Mouse (Mus musculus) myocyte (in vitro differentiated cells): ENCODE measurements at regions not wholly inside any gene's neighbourhood (a gene's known extent, or its start where the extent isn't known, plus 50 kb on each side); places are given as distances from the start of the nearest gene placed in this dataset.

Experiments
- CEBPB ChIP-seq: IDR thresholded peaks from 2 replicates; pipeline ENCODE4 v1.6.1; 2011; ENCODE audit warnings: mild to moderate bottlenecking, moderate library complexity; ENCODE audit not compliant: poor library complexity, insufficient read depth, severe bottlenecking
- E2F4 ChIP-seq: IDR thresholded peaks from one replicate; pipeline ENCODE4 v1.6.1; 2011; ENCODE audit warnings: mild to moderate bottlenecking, control low read depth, moderate library complexity; ENCODE audit not compliant: insufficient read depth
- MAX ChIP-seq: IDR thresholded peaks from one replicate; pipeline ENCODE4 v1.6.1; 2011; ENCODE audit warnings: low read depth, mild to moderate bottlenecking, control low read depth
- MYOD1 ChIP-seq, 3 experiments: IDR thresholded peaks; one replicate each; pipeline ENCODE4 v1.6.1; 2011; ENCODE audit warnings: control low read depth in 2 of 3, low read depth in 2 of 3, mild to moderate bottlenecking in 2 of 3, moderate library complexity in 1 of 3; ENCODE audit not compliant: insufficient read length in 2 of 3, control insufficient read depth in 1 of 3
- MYOG ChIP-seq, 3 experiments: IDR thresholded peaks; one replicate each; pipeline ENCODE4 v1.6.1; 2011; ENCODE audit warnings: control low read depth in 2 of 3, low read depth in 2 of 3, mild to moderate bottlenecking in 2 of 3; ENCODE audit not compliant: insufficient read length in 2 of 3, control insufficient read depth in 1 of 3, insufficient read depth in 1 of 3
- POLR2A ChIP-seq: IDR thresholded peaks from one replicate; pipeline ENCODE4 v1.6.1; 2011; ENCODE audit warnings: low read depth, mild to moderate bottlenecking, control low read depth, moderate library complexity; ENCODE audit not compliant: insufficient read length
- POLR2AphosphoS2 ChIP-seq: IDR thresholded peaks from one replicate; pipeline ENCODE4 v1.6.1; 2011; ENCODE audit warnings: low read depth, control low read depth; ENCODE audit not compliant: insufficient read length
- TCF12 ChIP-seq: IDR thresholded peaks from one replicate; pipeline ENCODE4 v1.6.1; 2011; ENCODE audit warnings: mild to moderate bottlenecking, control low read depth; ENCODE audit not compliant: poor library complexity, insufficient read depth, severe bottlenecking

GRCm38 (mm10) chr4:93746326-93746725 is 411.0 kb upstream of the Tusc1 start:
- no peak for TF ChIP-seq CEBPB
- no peak for TF ChIP-seq POLR2AphosphoS2
- TF ChIP-seq MYOD1 (IDR thresholded peaks at IDR 0.05; ENCODE audit: control insufficient read depth in 1 of 3, insufficient read length in 2 of 3, low read depth in 2 of 3), result no peak
- TF ChIP-seq POLR2A, result no peak
- TF ChIP-seq E2F4, result no peak
- no peak for TF ChIP-seq MAX
- TF ChIP-seq MYOG (IDR thresholded peaks at IDR 0.05; ENCODE audit: control insufficient read depth in 1 of 3, insufficient read depth in 1 of 3, insufficient read length in 2 of 3, low read depth in 2 of 3), result no peak
- TF ChIP-seq TCF12, result no peak
